Mouse (Mus musculus) limb, embryonic 11.5 days (tissue): ENCODE data around the gene Defb5. TPM values are rescaled to one million over a fixed set of nuclear protein-coding genes. Genes with fewer than 3 reads are reported as not detected.

ENCODE experiments used
- polyA plus RNA-seq: library from polyadenylated mRNA; unstranded; fragments of >200 nt; fragmentation: Nextera tagmentation; extraction: Ambion mirVana; gene quantifications from 2 replicates; pipeline ENCODE4 v1.2.1, GENCODE M21; 2014

The Defb5 gene
- polyA plus RNA-seq, 1 experiment from 2014 or later = not detected

Other genes starting within 250 kb of the Defb5 start
- not detected in 2 replicates for gene Defb38, start 221.0 kb upstream of the Defb5 start, polyA plus RNA-seq
- not detected in 2 replicates for gene Defb39, start 182.8 kb upstream of the Defb5 start, polyA plus RNA-seq
- gene Defb12, start 132.7 kb upstream of the Defb5 start, polyA plus RNA-seq = not detected in 2 replicates
- not detected in 2 replicates for gene Defb34, start 123.8 kb upstream of the Defb5 start, polyA plus RNA-seq
- gene Gm45826, start 106.8 kb upstream of the Defb5 start, polyA plus RNA-seq = not detected in 2 replicates
- not detected in 2 replicates for gene Defb14, start 53.2 kb upstream of the Defb5 start, polyA plus RNA-seq
- not detected in 2 replicates for gene Defb4, start 48.9 kb upstream of the Defb5 start, polyA plus RNA-seq
- not detected in 2 replicates for gene Defb6, start 22.1 kb upstream of the Defb5 start, polyA plus RNA-seq
- gene Defb46, start 7.7 kb upstream of the Defb5 start, polyA plus RNA-seq = not detected in 2 replicates
- not detected in 2 replicates for gene Defb3, start 45.8 kb downstream of the Defb5 start, polyA plus RNA-seq
- gene Defb8, start 200.0 kb downstream of the Defb5 start, polyA plus RNA-seq = not detected in 2 replicates
- not detected in 2 replicates for gene Defb7, start 247.5 kb downstream of the Defb5 start, polyA plus RNA-seq